Mouse (Mus musculus): Measurements from ENCODE around the gene Mex3d. TPM values are rescaled to one million over a fixed set of nuclear protein-coding genes. Genes with fewer than 3 reads are reported as not detected.

Mex3d gene
- total RNA-seq, 2 experiments from 2014 or later: 25.4 to 26.7 TPM

DNA sequence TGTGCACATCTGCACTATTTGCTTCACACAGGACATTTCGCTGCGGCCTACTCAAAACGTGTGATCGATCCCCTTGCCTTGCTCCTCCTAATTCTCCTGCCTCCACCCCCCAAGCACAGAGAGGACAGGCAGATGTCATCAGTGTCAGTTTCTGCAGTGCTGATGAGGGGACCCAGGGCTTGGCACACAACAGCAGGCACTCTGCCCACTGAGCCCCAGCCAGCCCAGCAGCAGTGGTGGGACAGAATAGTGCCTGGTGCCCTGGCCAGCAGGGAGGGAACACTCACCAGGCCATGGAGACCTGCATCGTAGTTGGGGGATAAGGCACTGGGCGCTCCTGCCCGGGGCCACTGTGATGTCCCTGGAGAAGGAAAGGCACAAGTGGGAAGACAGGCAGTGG is 28.1 kb upstream of the Mex3d start:
- no peak for DNase-seq (ENCODE audit: low spot score in 2 of 2)

DNA sequence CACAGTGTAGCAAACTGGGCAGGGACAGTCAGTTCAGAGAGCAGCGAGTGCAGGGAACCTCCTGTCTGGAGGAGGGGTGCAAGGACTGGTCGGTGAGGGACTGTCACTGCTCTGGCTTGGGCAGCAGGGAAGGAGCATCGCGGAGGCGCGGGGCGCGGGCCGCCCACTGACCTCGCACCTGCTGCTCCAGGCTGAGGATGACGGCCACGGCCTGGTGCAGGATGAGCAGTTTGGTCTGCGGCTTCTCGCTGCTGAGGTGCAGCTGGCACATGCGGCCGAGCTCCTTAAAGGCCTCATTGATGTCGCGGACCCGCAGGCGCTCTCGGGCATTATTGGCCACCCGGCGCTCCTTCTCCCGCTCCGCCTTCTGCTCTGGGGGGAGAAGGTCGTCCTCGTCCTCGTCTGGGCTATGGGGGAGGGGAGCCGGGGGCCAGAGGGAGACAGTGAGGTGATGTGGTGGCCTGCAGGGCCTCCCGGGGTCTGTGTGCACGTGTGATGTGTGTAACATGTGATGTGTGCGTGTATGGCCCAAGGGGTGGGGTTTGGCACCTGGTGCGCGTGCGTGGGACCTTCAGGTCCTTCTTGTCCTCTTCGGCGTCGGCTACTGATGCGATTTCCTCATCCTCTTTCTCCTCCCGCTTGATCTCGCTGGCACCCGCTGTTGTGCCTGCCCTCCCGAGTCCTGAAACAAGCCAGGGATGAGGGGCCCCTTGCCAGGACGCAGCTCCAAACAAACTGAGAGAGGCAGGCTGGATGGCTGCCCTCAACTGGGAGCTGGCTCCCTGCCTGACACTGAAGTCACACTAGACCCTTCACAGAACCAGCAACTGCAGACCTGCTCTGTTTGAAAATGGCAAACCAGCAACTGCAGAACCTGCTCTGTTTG is 25.4 kb upstream of the Mex3d start:
- no peak for DNase-seq (ENCODE audit: low spot score in 2 of 2)

DNA sequence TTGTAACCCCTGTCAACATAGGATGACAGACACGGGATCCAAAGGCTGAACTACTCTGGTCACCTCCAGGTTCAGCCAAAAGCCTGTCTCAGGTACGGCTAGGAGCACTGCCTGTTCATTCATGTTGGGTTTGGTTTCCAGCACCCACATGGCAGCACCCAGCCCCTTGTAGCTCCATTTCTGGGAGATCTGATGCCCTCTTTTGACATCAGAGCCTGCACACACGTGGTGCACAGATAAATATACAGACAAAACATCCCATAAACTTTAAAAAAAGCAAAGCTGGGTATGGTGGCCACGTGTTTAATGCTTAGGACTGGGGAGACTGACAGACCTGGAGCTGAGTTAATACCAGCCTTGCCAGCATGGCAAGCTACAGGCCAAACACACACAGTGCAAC is 20.5 kb upstream of the Mex3d start:
- DNase-seq (ENCODE audit: low spot score in 2 of 2): no peak

DNA sequence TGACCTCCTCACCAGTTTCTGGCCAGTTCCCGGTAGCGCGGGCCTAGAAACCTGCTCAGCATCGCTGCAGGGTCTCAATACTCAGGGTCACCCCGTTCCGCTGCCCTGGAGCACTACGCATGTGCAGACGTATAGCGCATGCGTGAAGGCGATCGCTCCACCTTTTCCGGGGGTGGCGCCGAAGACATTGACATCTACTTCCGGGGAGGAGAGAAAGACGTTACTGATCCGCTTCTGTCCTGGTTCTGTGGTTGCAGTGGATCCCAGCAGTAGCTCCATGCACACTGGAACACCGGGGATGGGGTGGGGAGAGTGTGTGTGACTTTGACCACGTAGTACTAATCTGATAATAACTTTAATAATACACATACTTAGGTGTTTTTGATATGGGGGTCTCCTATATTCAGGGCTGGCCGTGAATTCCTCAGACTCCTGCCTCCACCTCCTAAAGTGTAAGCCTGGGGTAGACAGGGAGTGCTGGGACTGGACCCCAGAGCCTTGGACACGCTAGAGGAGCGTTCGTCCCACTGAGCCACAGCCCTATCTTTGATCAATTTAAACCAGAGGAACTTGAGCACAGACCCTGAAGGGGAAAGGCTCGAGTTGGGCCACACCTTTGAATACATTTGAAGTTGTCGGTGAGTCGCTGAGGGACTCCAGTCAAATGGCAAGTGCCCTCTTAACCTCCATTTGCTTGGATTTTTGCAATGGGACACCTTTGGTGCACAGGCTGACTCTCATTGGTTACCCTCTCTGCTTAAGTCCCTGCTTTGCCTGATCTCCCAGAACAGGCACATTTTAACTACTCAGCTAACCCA is 19.4 kb upstream of the Mex3d start, which contains the start of gene Uqcr11:
Gene Uqcr11 (minus strand): TSS at position 147 of the 818 bp plus-strand sequence.
- DNase-seq (ENCODE audit: low spot score in 2 of 2): peak; percentile 73 to 88

DNA sequence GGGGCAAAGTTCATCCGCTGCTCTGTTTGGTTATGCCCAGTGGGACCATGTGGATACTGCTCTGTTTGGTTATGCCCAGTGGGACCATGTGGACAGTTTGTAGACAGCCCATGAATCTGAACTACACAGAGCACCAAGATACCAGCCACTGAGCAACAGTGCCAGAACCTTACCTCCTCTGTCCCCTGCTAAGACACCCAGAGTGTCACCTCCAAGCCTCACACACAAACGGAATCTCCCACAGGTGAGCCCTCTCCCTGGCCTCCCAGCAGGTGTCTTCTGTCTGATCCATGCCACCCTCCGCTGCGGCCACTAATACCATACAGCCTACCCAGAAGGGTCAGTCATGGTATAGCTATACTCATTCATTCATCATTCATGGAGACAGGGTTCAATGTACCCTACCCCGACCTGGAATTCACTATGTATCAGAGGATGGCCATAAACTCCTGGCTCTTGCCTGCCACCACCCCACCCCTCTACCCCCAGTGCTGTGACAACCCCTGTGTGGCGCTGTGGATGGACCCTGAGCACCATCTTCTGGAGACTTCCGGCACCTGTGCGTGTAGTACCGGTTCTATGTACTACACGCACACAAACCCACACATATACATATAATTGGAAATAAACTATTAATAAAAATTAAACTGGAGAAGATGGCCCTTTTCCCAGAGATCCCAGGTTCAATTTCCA is 18.2 kb upstream of the Mex3d start:
- DNase-seq (ENCODE audit: low spot score in 2 of 2): no peak

DNA sequence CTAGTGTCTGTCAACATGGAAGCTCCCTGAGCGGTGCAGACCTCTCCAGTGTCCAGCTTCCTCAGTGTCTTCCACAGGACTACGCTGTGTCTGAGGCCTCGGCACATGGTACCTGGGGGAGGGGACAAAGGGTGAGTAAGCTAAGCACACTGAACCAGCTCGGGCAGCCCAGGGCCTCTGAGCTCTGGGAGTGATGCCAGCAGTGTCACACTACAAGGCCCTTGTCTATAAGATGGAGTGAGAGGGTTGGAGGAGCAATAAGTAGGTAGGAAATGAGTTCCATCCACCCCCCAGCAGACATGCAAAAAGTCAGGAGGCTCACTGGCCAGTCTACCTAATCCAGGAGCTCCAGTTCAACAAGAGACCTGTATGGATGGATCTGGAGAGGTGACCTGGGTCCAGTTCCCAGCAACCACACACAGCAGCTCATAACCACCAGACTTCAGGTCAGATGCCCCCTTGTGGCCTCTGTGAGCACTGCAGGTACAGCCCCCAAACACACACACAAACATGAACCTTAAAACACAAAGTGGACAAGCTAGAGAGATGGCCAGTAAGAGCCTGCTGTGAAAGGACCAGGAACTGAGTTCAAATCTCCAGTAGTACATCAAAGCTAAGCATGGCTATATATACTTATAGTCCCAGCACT is 15.7 kb upstream of the Mex3d start:
- peak in 1 of 2 experiments; percentile 50 for DNase-seq (ENCODE audit: low spot score in 2 of 2)

DNA sequence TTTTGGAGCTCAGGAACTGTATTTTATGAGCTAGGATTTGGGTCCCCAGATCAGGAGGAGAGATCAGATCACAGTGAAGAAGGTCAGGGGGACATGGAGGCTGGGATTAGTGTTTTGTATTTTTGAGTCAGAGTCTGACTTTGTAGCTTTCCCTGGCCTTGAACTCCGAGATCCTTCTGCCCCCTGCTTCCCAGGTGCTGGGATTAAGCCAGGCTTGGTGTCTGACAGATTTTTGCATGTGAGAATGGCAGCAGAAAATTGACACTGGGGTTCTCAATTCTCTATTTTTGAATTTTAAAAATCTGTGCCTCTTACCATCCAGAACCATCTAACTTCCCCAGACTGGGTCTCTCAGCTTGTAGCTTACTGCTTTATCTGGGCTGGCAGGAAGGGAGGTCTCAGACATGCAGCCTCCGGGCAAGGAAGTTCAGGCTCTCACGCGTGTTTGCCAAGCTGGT is 13.3 kb upstream of the Mex3d start:
- DNase-seq (ENCODE audit: low spot score in 2 of 2): no peak

DNA sequence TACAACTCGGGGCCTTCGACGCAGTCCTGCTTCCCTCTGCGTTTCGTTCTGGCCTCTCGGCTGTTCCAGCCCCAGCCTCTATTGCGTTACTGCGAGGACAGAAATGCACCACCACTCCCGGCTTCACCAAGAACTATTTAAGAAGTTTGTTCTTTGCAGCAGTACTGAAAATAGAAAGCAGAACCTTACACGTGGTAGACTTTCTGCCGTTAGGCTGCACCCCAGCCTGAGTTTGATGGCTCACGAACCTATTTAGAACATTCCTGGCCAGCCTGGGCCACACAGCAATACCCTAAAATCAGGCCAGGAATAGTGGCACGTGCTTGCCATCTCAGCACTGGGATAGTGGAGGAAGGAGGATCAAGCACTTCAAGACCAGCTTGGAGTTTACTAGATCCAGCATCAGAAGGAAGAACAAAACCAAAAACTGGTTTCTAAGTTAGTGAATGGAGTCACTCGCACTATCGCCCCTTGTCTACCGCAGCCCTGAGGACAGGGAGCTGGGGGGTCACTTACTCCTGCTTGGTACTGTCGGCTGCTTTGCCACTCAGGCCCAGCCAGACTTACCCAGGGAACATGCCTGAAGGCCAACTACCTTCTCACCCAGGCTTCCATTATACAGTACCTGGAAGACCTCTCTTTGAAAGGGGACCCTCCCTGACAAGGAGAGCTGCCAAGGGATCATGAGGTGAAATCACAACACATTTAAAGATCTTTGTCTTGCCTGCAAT is 12.7 kb upstream of the Mex3d start:
- no peak for DNase-seq (ENCODE audit: low spot score in 2 of 2)

DNA sequence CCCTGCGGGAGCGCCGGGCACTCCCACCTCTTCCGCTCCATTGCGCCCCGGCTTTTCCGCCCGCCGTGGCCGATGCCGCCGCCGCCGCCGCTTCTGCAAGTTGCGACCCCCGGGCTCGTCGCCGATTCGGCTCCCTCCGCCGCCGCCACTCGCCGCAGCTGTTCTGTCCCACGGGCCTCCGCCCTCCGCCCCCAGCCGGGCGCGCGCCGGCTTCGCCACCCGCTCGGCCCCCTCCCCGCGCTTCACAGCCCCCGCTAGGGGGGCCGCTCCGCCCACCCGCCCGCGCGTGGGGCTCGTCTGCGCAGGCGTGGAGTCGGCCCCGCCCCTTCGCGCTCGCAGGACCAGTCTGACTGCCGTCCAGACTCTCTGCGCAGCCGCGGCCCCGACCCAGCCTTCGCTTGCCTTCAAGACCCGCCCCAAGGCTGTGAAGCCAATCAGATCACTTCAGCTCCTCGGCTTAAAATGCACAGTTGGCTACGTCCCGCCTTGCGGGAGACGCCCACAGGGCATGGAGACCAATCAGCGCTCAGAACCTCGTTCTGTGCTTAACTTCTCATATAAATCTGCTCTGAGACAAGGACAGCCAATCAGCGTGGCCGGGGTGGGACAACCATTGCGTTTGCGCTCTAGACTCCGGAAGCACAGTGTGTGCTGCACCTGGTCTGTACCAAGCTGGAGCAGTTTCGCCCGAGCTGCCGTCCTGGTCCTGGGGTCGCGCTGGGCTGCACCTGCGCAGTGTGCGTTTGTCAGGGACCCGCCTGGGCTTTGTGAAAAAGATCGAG is 11.9 kb upstream of the Mex3d start, which contains the start of gene Mbd3:
Gene Mbd3 (minus strand): TSS at position 360 of the 782 bp plus-strand sequence.
- DNase-seq (ENCODE audit: low spot score in 2 of 2): peak; percentile 97 to 98

DNA sequence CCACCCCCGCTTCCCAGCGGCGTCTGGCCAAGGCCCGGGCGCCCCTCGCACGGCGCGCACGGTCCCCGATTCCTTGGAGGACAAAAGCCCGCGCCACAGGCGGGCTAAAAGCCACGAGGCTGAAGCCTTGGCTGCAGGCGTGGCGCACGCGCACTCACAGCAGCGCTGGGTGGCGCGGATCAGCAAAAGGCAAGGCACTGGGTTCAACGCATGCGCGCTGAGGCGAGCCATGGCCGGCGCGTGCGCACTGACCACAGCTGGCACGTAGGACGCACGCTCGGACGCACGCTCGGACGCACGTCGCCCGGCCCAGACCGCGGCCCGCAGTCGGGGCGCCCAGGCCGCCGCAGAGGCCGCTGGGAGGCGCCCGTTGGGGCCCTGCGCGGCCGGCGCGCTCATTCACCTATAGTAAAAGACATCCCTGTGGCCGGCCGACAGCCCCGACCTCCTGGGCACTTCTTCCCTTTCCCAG is 11.3 kb upstream of the Mex3d start:
- DNase-seq (ENCODE audit: low spot score in 2 of 2): peak; percentile 94 to 99

DNA sequence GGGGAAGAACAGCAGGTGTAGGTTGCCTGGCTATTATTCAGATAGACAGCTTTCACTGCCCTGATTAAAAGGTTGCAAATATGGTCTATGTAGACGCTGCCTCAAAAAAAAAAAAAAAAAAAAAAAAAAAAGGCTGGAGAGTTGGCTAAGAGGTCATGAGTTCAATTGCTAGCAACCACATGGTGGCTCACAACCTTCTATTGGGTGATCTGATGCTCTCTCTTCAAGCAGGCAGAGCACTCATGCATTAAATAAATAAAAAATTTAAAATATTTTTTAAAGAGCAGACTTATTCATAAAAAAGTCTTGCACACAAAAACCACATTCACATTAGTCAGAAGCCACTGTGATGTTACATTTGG is 10.7 kb upstream of the Mex3d start:
- DNase-seq (ENCODE audit: low spot score in 2 of 2): no peak

DNA sequence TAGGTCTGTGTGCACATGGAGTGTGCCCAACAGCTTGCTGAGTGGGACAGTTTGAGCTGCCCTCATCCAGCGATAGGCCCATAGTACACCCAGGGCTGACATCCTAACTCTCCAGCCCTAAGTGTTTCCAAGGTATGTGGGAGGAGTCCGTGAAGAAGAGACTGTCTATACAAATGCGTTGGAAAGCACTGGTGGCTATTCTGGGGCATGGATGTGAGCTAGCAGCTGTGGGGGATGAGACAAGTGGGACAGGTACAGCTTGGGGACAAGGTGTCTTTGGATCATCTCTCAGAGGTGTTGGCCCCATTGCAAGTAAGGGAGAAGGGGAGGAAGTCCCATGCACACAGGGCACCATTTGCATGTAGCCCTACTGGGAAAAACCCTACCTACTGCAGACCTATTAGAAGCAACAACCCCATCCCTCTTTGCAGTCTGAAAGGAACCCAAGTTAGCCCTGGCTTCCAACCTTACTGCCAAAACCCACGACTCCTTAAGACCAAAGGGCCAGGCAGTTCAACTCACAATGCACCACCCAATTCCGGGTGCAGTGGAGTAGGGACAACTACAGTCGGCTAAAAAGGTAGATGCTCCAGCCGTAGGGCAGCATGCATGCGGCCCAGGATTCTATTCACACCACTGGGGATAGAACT is 10.2 kb upstream of the Mex3d start:
- DNase-seq (ENCODE audit: low spot score in 2 of 2): no peak

DNA sequence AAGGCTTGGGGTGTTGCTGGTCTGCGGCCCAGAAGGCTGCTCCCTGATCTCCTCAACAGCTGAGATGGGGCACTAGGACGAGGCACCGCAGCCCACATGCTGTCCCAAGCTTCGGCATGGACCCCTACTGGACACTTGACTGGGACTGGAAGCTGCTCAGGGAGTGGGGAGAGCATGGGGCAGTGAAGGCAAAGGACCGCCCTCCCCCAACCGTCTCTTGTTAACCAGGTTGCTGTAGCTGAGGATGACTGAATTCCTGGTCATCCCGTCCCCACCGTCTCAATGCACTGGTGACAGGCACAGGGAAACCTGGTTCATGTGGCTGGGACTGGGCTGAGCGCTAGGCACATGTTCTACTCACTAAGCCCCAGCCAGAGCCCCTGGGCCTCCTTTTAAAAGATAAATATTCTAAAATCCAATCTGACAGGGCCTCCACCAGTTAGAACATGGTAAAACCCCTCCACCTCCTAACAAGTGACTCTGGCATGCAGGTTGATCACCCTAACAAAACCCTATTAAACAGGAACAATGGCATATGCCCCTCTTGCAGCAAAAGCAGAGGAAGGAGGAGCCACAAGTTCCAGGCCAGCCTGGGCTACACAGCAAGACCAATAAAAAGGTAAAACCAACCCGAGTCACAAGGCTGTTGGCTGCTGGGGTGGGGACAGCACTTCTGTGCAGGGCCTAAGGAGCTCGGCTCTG is 9.5 kb upstream of the Mex3d start:
- DNase-seq (ENCODE audit: low spot score in 2 of 2): no peak

DNA sequence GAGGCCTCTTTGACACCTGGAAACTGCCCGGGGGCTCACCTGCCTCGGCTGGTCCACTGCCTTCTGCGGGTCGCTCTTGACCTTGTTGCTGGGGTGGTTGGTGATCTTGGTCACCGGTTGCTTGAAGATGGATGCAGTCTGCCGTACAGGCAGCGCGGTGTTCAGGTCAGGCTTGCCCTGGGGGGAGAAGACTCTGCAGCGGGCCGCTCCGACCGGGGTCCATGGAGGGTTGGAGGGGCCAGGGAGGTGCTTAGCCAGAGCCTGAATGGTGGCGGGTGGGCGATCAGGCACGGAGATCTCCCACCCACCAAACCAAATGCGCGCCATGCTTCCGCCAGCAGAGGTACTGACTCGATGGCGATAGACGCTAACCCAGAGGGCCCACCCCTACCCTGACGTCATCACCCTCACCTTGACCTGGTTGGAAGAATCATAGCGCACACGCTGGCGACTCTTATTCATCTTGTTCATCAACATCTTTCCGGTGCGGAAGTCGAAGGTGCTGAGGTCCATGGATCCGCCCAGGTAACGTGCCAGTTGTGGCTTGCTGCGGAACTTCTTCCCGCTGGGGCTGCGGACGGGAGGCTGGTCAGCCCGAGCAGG is 7.7 kb upstream of the Mex3d start:
- no peak for DNase-seq (ENCODE audit: low spot score in 2 of 2)

DNA sequence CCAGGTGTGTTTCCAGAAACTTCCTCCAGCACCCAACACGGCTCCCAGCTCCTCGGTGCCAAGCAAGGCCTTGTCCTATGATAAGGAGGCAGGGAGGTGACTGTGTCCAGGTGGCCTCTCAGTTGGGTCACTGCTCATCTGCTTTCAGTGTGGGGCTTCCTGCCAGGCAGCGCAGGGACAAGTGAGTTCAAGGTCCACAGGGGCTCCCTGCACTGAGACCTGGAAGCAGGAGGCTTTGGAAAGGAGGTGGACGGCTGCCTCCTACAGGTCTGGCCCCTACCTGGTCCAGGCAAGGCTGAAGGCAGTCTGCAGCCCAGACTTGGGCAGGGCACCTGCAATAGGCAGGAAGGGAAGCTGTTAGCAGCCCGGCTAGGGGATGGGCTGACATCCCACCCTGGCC is 5.2 kb upstream of the Mex3d start:
- DNase-seq (ENCODE audit: low spot score in 2 of 2): no peak

DNA sequence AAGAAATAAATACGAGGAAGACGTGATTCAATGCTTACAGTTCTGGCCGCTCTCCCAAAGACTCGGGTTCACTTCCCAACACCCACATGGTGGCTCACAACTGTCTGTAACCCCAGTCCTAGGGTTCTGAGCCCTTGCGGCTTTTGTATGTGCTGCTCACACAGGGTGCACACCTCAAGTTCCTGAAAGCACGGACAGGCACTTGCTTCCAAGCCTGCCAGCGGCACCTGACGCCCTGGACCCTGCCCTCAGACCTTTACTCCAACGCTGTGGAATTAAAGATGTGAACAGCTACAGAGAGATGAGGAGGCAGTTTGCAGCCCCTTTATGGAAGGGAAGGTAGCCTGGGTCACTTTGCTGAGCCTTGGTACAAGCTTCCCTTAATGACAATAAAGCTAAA is 3.2 kb upstream of the Mex3d start:
- DNase-seq (ENCODE audit: low spot score in 2 of 2): no peak

DNA sequence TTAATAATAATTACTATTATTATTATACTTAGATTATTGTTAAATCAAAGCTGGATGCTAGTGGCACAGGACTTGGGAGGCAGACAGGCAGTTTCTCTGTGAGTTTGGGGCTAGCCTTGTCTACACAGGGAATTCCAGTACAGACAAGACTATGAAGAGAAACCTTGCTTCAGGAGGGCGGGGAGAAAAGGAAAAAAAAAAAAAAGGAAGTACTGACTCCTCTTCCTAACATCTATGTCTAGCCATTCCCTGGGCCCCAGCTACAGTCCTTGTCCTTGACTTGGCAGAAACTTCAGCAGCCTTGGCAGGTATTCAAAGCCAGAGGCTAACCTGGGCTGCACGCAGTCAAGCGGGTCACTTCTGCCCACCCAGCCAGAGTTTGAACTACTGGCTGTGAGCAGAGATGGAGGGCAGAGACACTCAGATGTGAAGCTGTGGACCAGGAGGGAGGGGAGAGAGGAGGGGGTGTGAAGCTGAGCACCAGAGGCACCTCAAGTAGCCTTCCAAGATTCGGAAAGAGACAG is 1.8 kb upstream of the Mex3d start:
- DNase-seq (ENCODE audit: low spot score in 2 of 2): no peak

DNA sequence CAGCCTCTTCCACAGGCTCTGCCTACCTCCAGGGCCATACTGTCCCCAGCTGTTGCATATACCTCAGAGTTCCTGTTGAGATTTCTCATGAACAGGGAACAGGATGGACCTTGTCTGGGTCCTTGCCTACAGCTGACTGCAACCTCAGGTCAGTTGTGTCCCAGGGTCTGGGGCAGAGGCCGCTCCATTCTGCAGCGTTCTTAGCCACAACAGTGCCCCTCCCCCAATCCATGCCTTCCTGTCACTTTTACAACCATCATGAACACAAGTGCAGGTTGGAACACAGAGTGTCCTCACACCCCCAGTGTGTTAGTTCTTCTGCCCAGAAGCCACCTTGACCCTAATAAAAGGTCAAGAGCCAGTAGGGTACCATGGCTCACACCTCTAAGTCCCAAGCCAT is 1.3 kb upstream of the Mex3d start:
- no peak for DNase-seq (ENCODE audit: low spot score in 2 of 2)

Measured in adrenal gland, postnatal 4 days (tissue).